In genomic region chr11:75950459-75950858, GRCm38 (mm10) we compare ENCODE assay signal across 22 mouse cellular contexts. TPM values are rescaled to one million over a fixed set of nuclear protein-coding genes. Genes with fewer than 3 reads are reported as not detected.
A peak's percentile ranks its signal among the peaks of the same experiment; 100 is the strongest.
DNase-seq lines count a peak whose midpoint lies in the region; ATAC-seq lines count a peak whose summit lies in the region.
"Had no signal": no experiment of that assay in that cellular context is flagged by ENCODE, and none has a peak within 500 bp of the region (broad histone marks: within the 10 kb centered on the region; RNA-seq: fewer than 3 reads in every experiment).

No protein-coding gene starts in this region.

- H3K4me1 ChIP-seq in hindbrain, embryonic 12.5 days, result peaks cover 19% of the 10 kb centered on the region
- H3K4me1 ChIP-seq in hindbrain, embryonic 11.5 days (replicated peaks; ENCODE audit: control insufficient read depth, insufficient read depth, low read length), result peaks cover 7% of the 10 kb centered on the region; the same call in 1 of the 2 replicates
- peaks cover 24% of the 10 kb centered on the region for H3K4me1 ChIP-seq in kidney, embryonic 16.5 days (ENCODE audit: insufficient read depth, low read length)
- H3K4me1 ChIP-seq in midbrain, embryonic 13.5 days (replicated peaks), result peaks cover 28% of the 10 kb centered on the region
- H3K4me1 ChIP-seq in midbrain, embryonic 16.5 days (ENCODE audit: control insufficient read depth, insufficient read depth, low read length), result peaks cover 22% of the 10 kb centered on the region

- 77% methylated on average over 3 of the region's 3 CpGs for WGBS in hindbrain, embryonic 12.5 days
- WGBS in hindbrain, embryonic 11.5 days, result 76% methylated on average over 3 of the region's 3 CpGs
- WGBS in kidney, embryonic 16.5 days, result 44% methylated on average over 3 of the region's 3 CpGs
- 57% methylated on average over 3 of the region's 3 CpGs for WGBS in midbrain, embryonic 13.5 days
- 62% methylated on average over 3 of the region's 3 CpGs for WGBS in midbrain, embryonic 16.5 days

- peak; percentile 52; the same call in 1 of the 2 replicates for ATAC-seq in hindbrain, embryonic 12.5 days (ENCODE audit: low FRiP score)
- no peak for ATAC-seq in hindbrain, embryonic 11.5 days (ENCODE audit: low FRiP score)
- 0 out of 2 replicates have a peak, but pooled peaks have one; percentile 31 for ATAC-seq in kidney, embryonic 16.5 days (ENCODE audit: low FRiP score, low TSS enrichment)
- ATAC-seq in midbrain, embryonic 13.5 days, result 0 out of 2 replicates have a peak, but pooled peaks have one; percentile 53
- ATAC-seq in midbrain, embryonic 16.5 days, result no peak
- ATAC-seq: activated CD4-positive, CD25-positive, alpha-beta regulatory T cell, adult 4 months; forebrain, embryonic 13.5 days; forebrain, embryonic 15.5 days; Patski had no signal

- no peaks in the 10 kb centered on the region for H3K36me3 ChIP-seq in hindbrain, embryonic 12.5 days
- no peaks in the 10 kb centered on the region for H3K36me3 ChIP-seq in hindbrain, embryonic 11.5 days (ENCODE audit: control insufficient read depth, insufficient read depth, low read length)
- no peaks in the 10 kb centered on the region for H3K36me3 ChIP-seq in kidney, embryonic 16.5 days (ENCODE audit: insufficient read depth, low read length)
- no peaks in the 10 kb centered on the region for H3K36me3 ChIP-seq in midbrain, embryonic 13.5 days
- no peaks in the 10 kb centered on the region for H3K36me3 ChIP-seq in midbrain, embryonic 16.5 days (ENCODE audit: control insufficient read depth, insufficient read depth, low read length)
- H3K36me3 ChIP-seq: embryonic facial prominence, embryonic 10.5 days; embryonic facial prominence, embryonic 12.5 days; forebrain, embryonic 15.5 days had no signal

- no peak overlapping the region for H3K4me2 ChIP-seq in hindbrain, embryonic 12.5 days (replicated peaks)
- H3K4me2 ChIP-seq in hindbrain, embryonic 11.5 days (replicated peaks; ENCODE audit: low read depth, low read length), result no peak overlapping the region
- H3K4me2 ChIP-seq in kidney, embryonic 16.5 days (replicated peaks; ENCODE audit: low read depth, low read length), result no peak overlapping the region
- H3K4me2 ChIP-seq in midbrain, embryonic 13.5 days (replicated peaks), result no peak overlapping the region
- H3K4me2 ChIP-seq in midbrain, embryonic 16.5 days (ENCODE audit: low read length), result no peak overlapping the region
- H3K4me2 ChIP-seq: embryonic facial prominence, embryonic 12.5 days; forebrain, embryonic 13.5 days; forebrain, embryonic 15.5 days had no signal

- H3K9me3 ChIP-seq in hindbrain, embryonic 12.5 days (replicated peaks), result no peaks in the 10 kb centered on the region
- H3K9me3 ChIP-seq in hindbrain, embryonic 11.5 days (ENCODE audit: control insufficient read depth, low read length), result no peaks in the 10 kb centered on the region
- no peaks in the 10 kb centered on the region for H3K9me3 ChIP-seq in kidney, embryonic 16.5 days (ENCODE audit: low read length)
- H3K9me3 ChIP-seq in midbrain, embryonic 13.5 days, result no peaks in the 10 kb centered on the region
- H3K9me3 ChIP-seq in midbrain, embryonic 16.5 days (replicated peaks; ENCODE audit: control insufficient read depth, low read length, poor library complexity, severe bottlenecking), result no peaks in the 10 kb centered on the region
- H3K9me3 ChIP-seq: embryonic facial prominence, embryonic 10.5 days; embryonic facial prominence, embryonic 12.5 days; forebrain, embryonic 13.5 days; forebrain, embryonic 15.5 days had no signal

- no peaks in the 10 kb centered on the region for H3K27me3 ChIP-seq in hindbrain, embryonic 12.5 days
- H3K27me3 ChIP-seq in hindbrain, embryonic 11.5 days (ENCODE audit: control insufficient read depth, insufficient read depth, low read length), result no peaks in the 10 kb centered on the region
- no peaks in the 10 kb centered on the region for H3K27me3 ChIP-seq in kidney, embryonic 16.5 days (ENCODE audit: insufficient read depth, low read length)
- no peaks in the 10 kb centered on the region for H3K27me3 ChIP-seq in midbrain, embryonic 13.5 days
- no peaks in the 10 kb centered on the region for H3K27me3 ChIP-seq in midbrain, embryonic 16.5 days (ENCODE audit: control insufficient read depth, insufficient read depth, low read depth, low read length)
- H3K27me3 ChIP-seq: embryonic facial prominence, embryonic 12.5 days; forebrain, embryonic 13.5 days; forebrain, embryonic 15.5 days; Patski had no signal

- H3K9ac ChIP-seq in hindbrain, embryonic 12.5 days, result no peak overlapping the region
- no peak overlapping the region for H3K9ac ChIP-seq in hindbrain, embryonic 11.5 days (ENCODE audit: low read depth, low read length)
- H3K9ac ChIP-seq in kidney, embryonic 16.5 days (replicated peaks; ENCODE audit: low read length), result no peak overlapping the region
- H3K9ac ChIP-seq in midbrain, embryonic 13.5 days (replicated peaks), result no peak overlapping the region
- no peak overlapping the region for H3K9ac ChIP-seq in midbrain, embryonic 16.5 days (ENCODE audit: low read depth, low read length)
- H3K9ac ChIP-seq: embryonic facial prominence, embryonic 12.5 days; forebrain, embryonic 13.5 days; forebrain, embryonic 15.5 days had no signal

- no peak overlapping the region for H3K4me3 ChIP-seq in hindbrain, embryonic 12.5 days
- H3K4me3 ChIP-seq in hindbrain, embryonic 11.5 days (ENCODE audit: low read depth, low read length), result no peak overlapping the region
- H3K4me3 ChIP-seq in kidney, embryonic 16.5 days (ENCODE audit: low read length), result no peak overlapping the region
- no peak overlapping the region for H3K4me3 ChIP-seq in midbrain, embryonic 13.5 days (replicated peaks)
- no peak overlapping the region for H3K4me3 ChIP-seq in midbrain, embryonic 16.5 days (ENCODE audit: low read depth, low read length)
- H3K4me3 ChIP-seq: embryonic facial prominence, embryonic 10.5 days; embryonic facial prominence, embryonic 12.5 days; forebrain, embryonic 13.5 days; forebrain, embryonic 15.5 days had no signal

- DNase-seq in hindbrain, embryonic 11.5 days (ENCODE audit: low spot score), result no peak
- DNase-seq in kidney, postnatal 10 days, result no peak
- no peak for DNase-seq in urinary bladder, postnatal 36 days (ENCODE audit: low spot score in 2 of 2)
- DNase-seq: adrenal gland, adult 8-10 months; adrenal gland, postnatal 14 days; adrenal gland, postnatal 36 days; cerebellum, adult 11-12 months; cerebellum, adult 2 months; cerebellum, adult 9-10 months; cerebellum, postnatal 10 days; cerebellum, postnatal 25 days had no signal

- H3K27ac ChIP-seq in hindbrain, embryonic 12.5 days, result no peak overlapping the region
- H3K27ac ChIP-seq in hindbrain, embryonic 11.5 days (ENCODE audit: low read depth, low read length), result no peak overlapping the region
- H3K27ac ChIP-seq in kidney, embryonic 16.5 days (ENCODE audit: low read length), result no peak overlapping the region
- no peak overlapping the region for H3K27ac ChIP-seq in midbrain, embryonic 13.5 days
- H3K27ac ChIP-seq in midbrain, embryonic 16.5 days (ENCODE audit: low read length), result no peak overlapping the region
- H3K27ac ChIP-seq: embryonic facial prominence, embryonic 10.5 days; embryonic facial prominence, embryonic 12.5 days; forebrain, embryonic 13.5 days; forebrain, embryonic 15.5 days had no signal

RNA-seq across cellular contexts. Expression of gene Rph3al, which starts 12.2 kb away (rescaled TPM):
- polyA plus RNA-seq in hindbrain, embryonic 12.5 days (2016; fragmentation: Nextera tagmentation; extraction: Ambion mirVana), result 2.6 and 2.9 TPM in 2 replicates
- 1.5 and 2.2 TPM in 2 replicates for polyA plus RNA-seq in hindbrain, embryonic 11.5 days (2014; fragmentation: Nextera tagmentation; extraction: Ambion mirVana)
- polyA plus RNA-seq in kidney, embryonic 16.5 days (2015; fragmentation: Nextera tagmentation; extraction: Ambion mirVana), result 17.5 and 18.0 TPM in 2 replicates
- polyA plus RNA-seq in midbrain, embryonic 13.5 days (2015; fragmentation: Nextera tagmentation; extraction: Ambion mirVana), result 1.9 and 2.4 TPM in 2 replicates
- polyA plus RNA-seq in midbrain, embryonic 16.5 days (2015; fragmentation: Nextera tagmentation; extraction: Ambion mirVana), result 3.4 and 4.9 TPM in 2 replicates

RNA-seq across cellular contexts. Expression of gene 1700016K19Rik, which starts 49.3 kb away (rescaled TPM):
- polyA plus RNA-seq in hindbrain, embryonic 12.5 days (2016; fragmentation: Nextera tagmentation; extraction: Ambion mirVana), result 2.0 and 3.7 TPM in 2 replicates
- polyA plus RNA-seq in hindbrain, embryonic 11.5 days (2014; fragmentation: Nextera tagmentation; extraction: Ambion mirVana), result 3.1 and 3.6 TPM in 2 replicates
- 0.39 and 0.70 TPM in 2 replicates for polyA plus RNA-seq in kidney, embryonic 16.5 days (2015; fragmentation: Nextera tagmentation; extraction: Ambion mirVana)
- 0.97 and 1.8 TPM in 2 replicates for polyA plus RNA-seq in midbrain, embryonic 13.5 days (2015; fragmentation: Nextera tagmentation; extraction: Ambion mirVana)
- 6.0 and 7.0 TPM in 2 replicates for polyA plus RNA-seq in midbrain, embryonic 16.5 days (2015; fragmentation: Nextera tagmentation; extraction: Ambion mirVana)
- polyA plus RNA-seq: C2C12 had no signal

Comparison
In these comparisons a context has a peak if more than half of its experiments do, and no peak if none do; other contexts are left out.
1. ATAC-seq: peak in hindbrain, embryonic 12.5 days (single experiment), kidney, embryonic 16.5 days (single experiment) and midbrain, embryonic 13.5 days (single experiment); none in hindbrain, embryonic 11.5 days (single experiment) and midbrain, embryonic 16.5 days (single experiment).